Mouse (Mus musculus): ENCODE results near the gene Mt3.
"Not testable (repeated sequence)": the region's sequence is repeated elsewhere in the genome, so short reads cannot be mapped to it uniquely, and the experiment has no call there.

Gene Mt3

GRCm38 (mm10) chr8:94150925-94151324, 1.5 kb upstream of the Mt3 start:
- no peak for DNase-seq (ENCODE audit: low spot score in 2 of 2)

DNA sequence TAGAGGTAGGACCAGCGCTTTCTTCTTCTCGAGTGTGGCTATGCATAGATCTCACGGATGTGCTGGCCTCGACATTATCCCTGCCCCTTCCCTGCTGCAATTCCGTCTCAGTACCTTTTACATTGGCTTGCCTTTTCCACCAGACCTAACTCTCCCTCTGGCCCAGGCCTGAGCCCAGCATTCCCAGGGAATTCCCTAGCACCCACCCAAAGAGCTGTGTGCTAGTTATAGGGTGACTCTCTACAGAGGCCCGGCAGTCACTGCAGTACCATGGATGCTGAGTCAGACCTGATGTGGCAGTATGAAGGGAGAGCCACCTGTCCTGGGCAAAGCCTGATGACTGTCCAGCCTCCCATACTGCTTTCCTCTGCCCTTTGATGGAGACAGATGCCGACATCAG, 1.0 kb downstream of the Mt3 start:
- peak; percentile 55 to 60 for DNase-seq (ENCODE audit: low spot score in 2 of 2)

- no peak for DNase-seq (ENCODE audit: low spot score in 2 of 2)
Observed at GRCm38 (mm10) chr8:94154537-94154936, 2.1 kb downstream of the Mt3 start.

DNA sequence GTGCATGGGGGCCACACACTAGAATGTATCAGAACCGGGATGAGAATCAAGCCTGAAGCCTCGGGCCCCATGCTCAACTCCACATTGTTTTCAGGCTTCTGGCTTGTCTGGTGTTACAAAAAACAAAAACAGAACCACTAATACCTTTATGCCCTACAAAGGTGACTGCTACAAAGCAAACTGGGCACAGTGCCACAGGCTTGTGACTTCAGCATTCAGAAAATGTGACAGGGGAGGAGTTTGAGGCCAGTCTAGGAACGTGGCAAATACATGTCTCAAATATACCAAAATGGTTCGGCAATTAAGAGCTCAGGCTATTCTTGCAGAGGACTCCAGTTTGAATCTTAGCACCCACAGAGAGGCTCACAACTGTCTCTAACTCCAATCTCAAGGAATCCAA, 3.7 kb downstream of the Mt3 start:
- no peak for DNase-seq (ENCODE audit: low spot score in 2 of 2)

DNA sequence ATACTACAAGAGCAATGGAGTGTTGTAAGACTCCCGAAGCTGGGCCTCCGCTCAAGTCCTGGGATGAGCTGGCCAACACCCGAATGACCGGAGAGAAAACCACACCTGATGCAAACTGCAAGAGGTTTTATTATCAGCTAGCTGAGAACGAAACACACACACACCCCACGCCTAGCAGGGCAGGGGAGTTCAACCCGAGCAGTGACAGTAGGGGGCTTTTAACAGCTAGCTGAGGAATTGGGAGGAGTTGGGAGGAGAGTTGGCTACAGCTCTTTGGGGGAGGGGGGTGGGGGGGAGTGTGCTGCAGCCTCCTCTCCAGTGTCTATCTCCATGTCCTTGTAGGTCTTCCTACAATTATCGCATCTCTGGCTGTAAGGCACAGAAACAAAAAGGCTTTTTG, 13.4 kb downstream of the Mt3 start:
- not testable (repeated sequence) for DNase-seq (ENCODE audit: low spot score in 2 of 2)

DNA sequence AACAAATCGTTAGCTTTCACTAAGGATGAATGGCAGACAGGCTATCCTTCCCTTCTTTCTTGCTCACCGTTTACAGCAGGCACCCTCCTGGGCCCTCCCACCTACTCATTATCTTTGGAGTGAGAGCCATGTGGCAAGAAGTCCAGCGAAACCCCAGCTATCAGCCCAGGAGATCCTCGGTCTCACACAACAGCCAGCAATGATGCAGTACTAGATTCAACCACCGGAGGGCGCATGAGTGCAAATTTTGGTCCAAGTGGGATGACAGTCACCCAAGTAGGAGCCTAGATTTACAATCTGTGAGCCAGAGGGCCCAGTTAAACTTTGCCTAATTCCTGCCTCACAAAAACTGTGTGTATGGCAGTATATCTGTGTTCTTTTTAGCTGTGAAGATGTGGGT, 14.8 kb downstream of the Mt3 start:
- peak; percentile 98 for DNase-seq (ENCODE audit: low spot score in 2 of 2)

GRCm38 (mm10) chr8:94169547-94169946, 17.1 kb downstream of the Mt3 start:
- DNase-seq (ENCODE audit: low spot score in 2 of 2), result no peak

GRCm38 (mm10) chr8:94171321-94171755, 18.9 kb downstream of the Mt3 start:
- no peak for DNase-seq (ENCODE audit: low spot score in 2 of 2)

GRCm38 (mm10) chr8:94172075-94172808, 19.8 kb downstream of the Mt3 start, which contains the start of gene Mt2:
TSS of gene Mt2 (plus strand) at chr8:94172664.
- peak; percentile 56 to 60 for DNase-seq (ENCODE audit: low spot score in 2 of 2)

- DNase-seq (ENCODE audit: low spot score in 2 of 2), result no peak
Observed at GRCm38 (mm10) chr8:94172809-94173732, 20.7 kb downstream of the Mt3 start.

- DNase-seq (ENCODE audit: low spot score in 2 of 2), result no peak
Observed at GRCm38 (mm10) chr8:94173848-94174403, 21.5 kb downstream of the Mt3 start.

DNA sequence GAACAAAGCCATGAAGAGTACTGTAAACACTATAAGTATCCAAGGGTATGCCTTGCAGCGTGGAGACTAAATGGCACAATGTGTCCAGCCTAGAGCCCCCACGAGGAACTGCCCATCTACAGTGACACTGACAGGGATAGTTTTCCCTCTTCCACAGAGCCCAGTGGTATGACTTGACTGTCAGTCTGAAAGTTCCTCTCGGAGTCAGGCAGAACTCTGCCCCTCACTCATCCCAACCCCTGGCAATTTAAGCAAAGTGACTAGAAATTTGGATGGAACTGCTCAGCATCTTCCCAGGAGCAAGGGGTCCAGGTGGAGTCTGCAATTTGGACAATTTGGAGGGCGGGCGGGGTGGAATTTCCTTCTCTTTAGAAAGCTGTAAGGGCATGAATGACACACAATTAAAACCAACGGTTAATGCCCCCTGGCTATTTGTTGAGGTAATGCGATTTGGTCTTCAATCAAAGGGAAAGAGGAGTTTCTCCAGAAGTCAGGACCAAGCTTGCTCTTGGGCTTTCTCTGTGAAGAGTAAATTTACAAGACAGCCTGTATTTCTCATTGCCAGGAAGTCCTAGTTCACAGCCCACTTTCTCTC, 22.3 kb downstream of the Mt3 start:
- no peak for DNase-seq (ENCODE audit: low spot score in 2 of 2)

- no peak for DNase-seq (ENCODE audit: low spot score in 2 of 2)
Observed at GRCm38 (mm10) chr8:94177716-94178390, 25.4 kb downstream of the Mt3 start.

GRCm38 (mm10) chr8:94178857-94179712, 26.7 kb downstream of the Mt3 start, which contains the start of gene Mt1:
TSS of gene Mt1 (plus strand) at chr8:94179082.
- peak; percentile 85 for DNase-seq (ENCODE audit: low spot score in 2 of 2)

- DNase-seq (ENCODE audit: low spot score in 2 of 2), result no peak
Observed at GRCm38 (mm10) chr8:94179713-94180560, 27.5 kb downstream of the Mt3 start.

GRCm38 (mm10) chr8:94180561-94180908, 28.1 kb downstream of the Mt3 start:
- DNase-seq (ENCODE audit: low spot score in 2 of 2), result no peak

DNA sequence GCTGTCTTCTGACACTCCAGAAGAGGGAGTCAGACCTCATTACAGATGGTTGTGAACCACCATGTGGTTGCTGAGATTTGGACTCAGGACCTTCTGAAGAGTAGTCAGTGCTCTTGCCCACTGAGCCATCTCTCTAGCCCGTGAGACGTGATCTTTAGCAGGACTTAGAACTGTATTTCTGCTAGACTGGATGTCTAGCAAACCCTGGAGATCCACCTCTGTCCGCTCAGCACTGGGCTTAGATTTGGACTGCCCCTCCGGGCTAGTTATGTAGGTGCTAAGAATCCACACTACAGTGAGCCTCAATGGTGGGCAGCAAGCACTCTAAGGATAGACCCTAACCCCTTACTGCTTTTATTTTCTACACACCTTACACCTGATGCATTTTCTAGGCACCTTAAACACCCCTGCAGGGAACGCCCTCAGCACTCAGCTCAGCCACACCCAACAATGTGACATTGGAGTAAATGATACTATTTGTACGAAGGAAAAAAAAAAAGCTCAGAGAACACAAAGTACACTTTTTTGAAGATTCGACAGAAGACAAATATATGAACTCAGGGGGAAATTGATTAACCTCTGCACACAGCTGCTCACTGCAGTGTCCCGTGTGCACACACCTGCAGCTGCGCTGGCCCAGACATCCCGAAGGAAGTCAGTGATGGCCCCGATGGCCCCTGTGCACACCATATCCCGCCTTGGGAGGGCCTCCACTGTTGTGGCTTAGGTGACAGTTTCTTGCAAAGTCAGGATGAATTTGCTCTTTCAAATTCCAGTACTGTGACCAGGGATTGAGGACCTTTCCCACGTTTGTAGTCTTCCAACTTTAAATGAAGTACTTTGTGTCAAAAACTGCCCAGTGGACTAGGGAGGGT, 29.9 kb downstream of the Mt3 start:
- DNase-seq (ENCODE audit: low spot score in 2 of 2), result no peak

- peak; percentile 62 to 63 for DNase-seq (ENCODE audit: low spot score in 2 of 2)
Observed at GRCm38 (mm10) chr8:94183117-94183516, 30.7 kb downstream of the Mt3 start.
